Comparison of ENCODE assay signal across 10 mouse cellular contexts in the genomic region with DNA sequence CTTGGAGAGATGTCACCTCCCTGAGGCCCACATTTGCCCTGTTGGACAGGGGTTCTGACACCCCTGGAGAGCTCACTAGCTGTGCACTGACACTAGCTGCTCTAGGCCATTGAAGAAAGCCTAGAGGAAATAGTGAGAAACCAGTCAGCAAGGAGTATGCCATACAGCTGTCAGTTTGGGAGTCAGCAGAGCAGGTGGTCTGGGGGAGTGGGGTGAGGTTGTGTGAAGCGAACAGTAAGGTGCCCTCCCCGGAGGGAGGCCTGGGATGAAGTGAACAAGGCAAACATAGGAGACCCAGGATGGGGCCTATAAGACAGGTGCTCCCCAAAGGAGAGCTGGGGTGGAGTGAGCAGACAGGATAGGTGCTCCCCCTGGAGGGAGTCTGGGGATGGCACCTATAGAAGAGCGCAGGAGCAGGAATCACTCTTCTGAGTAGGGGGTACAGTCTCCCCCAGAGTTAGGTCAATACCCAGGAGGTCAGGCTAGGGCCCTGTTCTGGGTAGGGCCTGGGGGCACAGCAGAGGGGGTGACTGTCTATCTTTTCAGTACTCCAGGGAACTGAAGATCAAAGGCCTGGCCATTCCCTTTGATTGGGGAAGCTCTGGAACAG.
A peak's percentile ranks its signal among the peaks of the same experiment; 100 is the strongest.
DNase-seq lines count a peak whose midpoint lies in the region; ATAC-seq and TF ChIP-seq lines count a peak whose summit lies in the region.
"Had no signal": no experiment of that assay in that cellular context is flagged by ENCODE, and none has a peak within 500 bp of the region (broad histone marks: within the 10 kb centered on the region; RNA-seq: fewer than 3 reads in every experiment).

No protein-coding gene starts in this region.

- no peaks in the 10 kb centered on the region for H3K9me3 ChIP-seq in MEL (replicated peaks; ENCODE audit: insufficient read depth, low read length)
- H3K9me3 ChIP-seq in limb, embryonic 13.5 days: no peaks in the 10 kb centered on the region
- H3K9me3 ChIP-seq: embryonic facial prominence, embryonic 15.5 days had no signal

- no peak overlapping the region for H3K9ac ChIP-seq in MEL (ENCODE audit: control insufficient read depth, low read depth, low read length, poor library complexity, severe bottlenecking)
- H3K9ac ChIP-seq in limb, embryonic 13.5 days: no peak overlapping the region
- H3K9ac ChIP-seq: embryonic facial prominence, embryonic 15.5 days had no signal

- peak; percentile 16 for TF ChIP-seq RAD21 in MEL (IDR thresholded peaks at IDR 0.05; ENCODE audit: low read depth, low read length)

- H3K27me3 ChIP-seq in MEL (ENCODE audit: control insufficient read depth in 1 of 2, insufficient read depth in 2 of 2, low read length in 2 of 2): no peaks in the 10 kb centered on the region
- no peaks in the 10 kb centered on the region for H3K27me3 ChIP-seq in limb, embryonic 13.5 days
- H3K27me3 ChIP-seq: embryonic facial prominence, embryonic 15.5 days had no signal

- ATAC-seq in limb, embryonic 13.5 days (ENCODE audit: low FRiP score, low read depth): peak; percentile 36; the same call in 1 of the 2 replicates

- H3K4me2 ChIP-seq in limb, embryonic 13.5 days (replicated peaks): no peak overlapping the region
- H3K4me2 ChIP-seq: embryonic facial prominence, embryonic 15.5 days had no signal

- TF ChIP-seq CTCF in MEL (IDR thresholded peaks at IDR 0.05 in 2 of 3, conservative IDR thresholded peaks at IDR 0.05 in 1 of 3; ENCODE audit: control insufficient read depth in 1 of 3, insufficient read depth in 1 of 3, low read depth in 2 of 3, low read length in 3 of 3, poor library complexity in 1 of 3, severe bottlenecking in 1 of 3): peak; percentile 34 to 56 (median 37); a peak in 5 of 6 replicates

- H3K79me2 ChIP-seq in MEL (ENCODE audit: control insufficient read depth, insufficient read depth, low read length, poor library complexity): no peaks in the 10 kb centered on the region

- no peaks in the 10 kb centered on the region for H3K36me3 ChIP-seq in MEL (ENCODE audit: control insufficient read depth in 1 of 2, insufficient read depth in 2 of 2, low read length in 2 of 2)
- no peaks in the 10 kb centered on the region for H3K36me3 ChIP-seq in limb, embryonic 13.5 days
- H3K36me3 ChIP-seq: embryonic facial prominence, embryonic 15.5 days had no signal

- peak; percentile 20 for DNase-seq in kidney, adult 9 months
- DNase-seq in kidney, adult 11 months: no peak
- DNase-seq in 3T3-L1 (ENCODE audit: low read depth, low spot score): peak; percentile 29
- DNase-seq in MEL (ENCODE audit: low read depth, low spot score): peak; percentile 10
- DNase-seq in heart, adult 11 months: no peak
- DNase-seq in c-Kit-positive CD71-positive TER-119-positive erythroid progenitor cells, embryonic 14.5 days (ENCODE audit: low spot score): no peak
- DNase-seq in urinary bladder, postnatal 25 days (ENCODE audit: low spot score): no peak
- DNase-seq: heart, adult 18-20 months had no signal

- no peak for TF ChIP-seq EP300 in MEL (IDR thresholded peaks at IDR 0.05; ENCODE audit: low read depth in 1 of 2, low read length in 2 of 2)

- no peak overlapping the region for H3K4me3 ChIP-seq in MEL (ENCODE audit: control insufficient read depth in 1 of 2, insufficient read depth in 1 of 2, low read depth in 2 of 2, low read length in 2 of 2)
- H3K4me3 ChIP-seq in limb, embryonic 13.5 days: no peak overlapping the region
- H3K4me3 ChIP-seq: embryonic facial prominence, embryonic 15.5 days had no signal

- no peak overlapping the region for H3K27ac ChIP-seq in MEL (ENCODE audit: control insufficient read depth, low read depth, low read length)
- no peak overlapping the region for H3K27ac ChIP-seq in limb, embryonic 13.5 days
- H3K27ac ChIP-seq: embryonic facial prominence, embryonic 15.5 days had no signal

- H3K4me1 ChIP-seq in MEL (ENCODE audit: control insufficient read depth in 1 of 2, insufficient read depth in 2 of 2, low read length in 2 of 2): no peaks in the 10 kb centered on the region
- peaks cover 31% of the 10 kb centered on the region for H3K4me1 ChIP-seq in limb, embryonic 13.5 days

- TF ChIP-seq POLR2A in MEL (IDR thresholded peaks at IDR 0.05; ENCODE audit: control insufficient read depth in 1 of 2, insufficient read depth in 1 of 2, low read depth in 1 of 2, low read length in 2 of 2, poor library complexity in 1 of 2): no peak

- whole genome bisulfite sequencing in limb, embryonic 13.5 days: 73% methylated on average over 3 of the region's 3 CpGs

TF ChIP-seq in MEL, 35 proteins besides CTCF, POLR2A, EP300 and RAD21:
- TF ChIP-seq CHD2 (IDR thresholded peaks at IDR 0.05; ENCODE audit: low read length) (no peak), TAL1 (IDR thresholded peaks at IDR 0.05; ENCODE audit: low read length) (no peak), ZKSCAN1 (IDR thresholded peaks at IDR 0.05; ENCODE audit: low read depth, low read length) (no peak), MAFK (IDR thresholded peaks at IDR 0.05; ENCODE audit: borderline replicate concordance, low read depth, low read length) (no peak), SMC3 (IDR thresholded peaks at IDR 0.05; ENCODE audit: low read depth, low read length) (peak; percentile 40), E2F4 (IDR thresholded peaks at IDR 0.05; ENCODE audit: borderline replicate concordance, low read depth, low read length) (no peak), HCFC1 (IDR thresholded peaks at IDR 0.05; ENCODE audit: low read depth, low read length) (no peak), POLR2AphosphoS5 (IDR thresholded peaks at IDR 0.05; ENCODE audit: borderline replicate concordance, low read depth, low read length) (no peak)

Comparison
In these comparisons a context has a peak if more than half of its experiments do, and no peak if none do; other contexts are left out.
1. DNase-seq: peak in kidney, adult 9 months (single experiment), 3T3-L1 (single experiment) and MEL (single experiment); none in kidney, adult 11 months (single experiment), heart, adult 11 months (single experiment), c-Kit-positive CD71-positive TER-119-positive erythroid progenitor cells, embryonic 14.5 days (single experiment) and urinary bladder, postnatal 25 days (single experiment).